Mouse (Mus musculus): ENCODE measurements around the gene Adam33.

- no peak for TF ChIP-seq CTCF (IDR thresholded peaks at IDR 0.05)
- TF ChIP-seq EP300 (IDR thresholded peaks at IDR 0.05) = no peak
Observed at GRCm38 (mm10) chr2:131040854-131041825, 22.5 kb downstream of the Adam33 start.
